Mouse (Mus musculus) testis, adult 2 months (tissue): Measurements from ENCODE around the gene Stt3a. TPM values are rescaled to one million over a fixed set of nuclear protein-coding genes. Genes with fewer than 3 reads are reported as not detected.

Experiments
- H3K27ac ChIP-seq: fragments of 200-500 bp; 2 replicates; pipeline ENCODE4 v1.5.1; 2012; ENCODE audit warnings: low read depth, low read length; ENCODE audit not compliant: control insufficient read depth, insufficient read depth
- H3K27me3 ChIP-seq: fragments of 200-500 bp; 2 replicates; pipeline ENCODE4 v1.6.1; 2012; ENCODE audit warnings: mild to moderate bottlenecking, low read length, moderate library complexity; ENCODE audit not compliant: control insufficient read depth, insufficient read depth
- H3K36me3 ChIP-seq: fragments of 200-500 bp; 2 replicates; pipeline ENCODE4 v1.6.1; 2012; ENCODE audit warnings: mild to moderate bottlenecking, low read length; ENCODE audit not compliant: control insufficient read depth, insufficient read depth
- H3K4me1 ChIP-seq: fragments of 200-500 bp; 2 replicates; pipeline ENCODE4 v1.6.1; 2012; ENCODE audit warnings: low read length; ENCODE audit not compliant: control insufficient read depth, insufficient read depth
- H3K4me3 ChIP-seq: fragments of 200-500 bp; 2 replicates; pipeline ENCODE4 v1.5.1; 2012; ENCODE audit warnings: low read depth, mild to moderate bottlenecking, low read length, moderate library complexity, mixed read lengths; ENCODE audit not compliant: control insufficient read depth
- CTCF ChIP-seq: fragments of 200-500 bp; IDR thresholded peaks from 2 replicates; pipeline ENCODE4 v1.5.1; 2012; ENCODE audit warnings: low read depth, mild to moderate bottlenecking, inconsistent platforms, low read length, moderate library complexity; ENCODE audit not compliant: control insufficient read depth, insufficient read depth, insufficient replicate concordance
- POLR2A ChIP-seq: fragments of 200-500 bp; IDR thresholded peaks from 2 replicates; pipeline ENCODE4 v1.6.1; 2012; ENCODE audit warnings: low read depth, mild to moderate bottlenecking, inconsistent platforms, low read length, moderate library complexity; ENCODE audit not compliant: control insufficient read depth
- polyA plus RNA-seq: library from polyadenylated mRNA; depleted of rRNA; stranded (reverse); fragments of >200 nt; gene quantifications from 2 replicates; pipeline ENCODE4 v1.2.3, GENCODE M21; 2012; rRNA removed

Stt3a gene
- polyA plus RNA-seq, 1 experiment, result 247 TPM

- H3K4me1 ChIP-seq, result no peaks in the 10 kb centered on the region
- H3K36me3 ChIP-seq, result no peaks in the 10 kb centered on the region
- no peak overlapping the region for H3K4me3 ChIP-seq
- H3K27ac ChIP-seq, result no peak overlapping the region
- H3K27me3 ChIP-seq, result no peaks in the 10 kb centered on the region
- TF ChIP-seq POLR2A (no peak), CTCF (no peak)
Measured at GRCm38 (mm10) chr9:36707304-36707703, 60.2 kb downstream of the Stt3a start.

GRCm38 (mm10) chr9:36705923-36706322 lies 61.6 kb downstream of the Stt3a start:
- Histone ChIP-seq H3K4me1 (no peaks in the 10 kb centered on the region), H3K27ac (no peak overlapping the region), H3K36me3 (no peaks in the 10 kb centered on the region), H3K27me3 (no peaks in the 10 kb centered on the region), H3K4me3 (no peak overlapping the region)
- TF ChIP-seq CTCF (no peak), POLR2A (no peak)

- no peaks in the 10 kb centered on the region for H3K4me1 ChIP-seq
- H3K27ac ChIP-seq, result no peak overlapping the region; the same call in 1 of the 2 replicates
- TF ChIP-seq CTCF (no peak), POLR2A (no peak)
- peak overlapping the region; percentile 87 for H3K4me3 ChIP-seq
- H3K27me3 ChIP-seq, result no peaks in the 10 kb centered on the region
- no peaks in the 10 kb centered on the region for H3K36me3 ChIP-seq
Measured at GRCm38 (mm10) chr9:36694276-36694675, 73.2 kb downstream of the Stt3a start.

- Histone ChIP-seq H3K36me3 (no peaks in the 10 kb centered on the region), H3K27me3 (no peaks in the 10 kb centered on the region), H3K4me1 (no peaks in the 10 kb centered on the region), H3K27ac (no peak within 1 kb of the TSS; the same call in 1 of the 2 replicates), H3K4me3 (peak within 1 kb of the TSS; percentile 87)
- no peak for TF ChIP-seq CTCF
- no peak for TF ChIP-seq POLR2A
Measured at GRCm38 (mm10) chr9:36692920-36693319, 74.6 kb downstream of the Stt3a start, which contains the start of gene Acrv1. Gene Acrv1, plus strand, starts transcription at chr9:36693220.

GRCm38 (mm10) chr9:36687329-36687728 lies 80.2 kb downstream of the Stt3a start:
- Histone ChIP-seq H3K27ac (no peak overlapping the region), H3K27me3 (no peaks in the 10 kb centered on the region), H3K36me3 (no peaks in the 10 kb centered on the region), H3K4me1 (no peaks in the 10 kb centered on the region), H3K4me3 (no peak overlapping the region)
- no peak for TF ChIP-seq POLR2A
- TF ChIP-seq CTCF, result peak; percentile 6; the same call in 1 of the 2 replicates

- H3K36me3 ChIP-seq, result no peaks in the 10 kb centered on the region
- no peaks in the 10 kb centered on the region for H3K4me1 ChIP-seq
- no peak overlapping the region for H3K27ac ChIP-seq
- H3K4me3 ChIP-seq, result no peak overlapping the region
- TF ChIP-seq CTCF, result no peak
- TF ChIP-seq POLR2A, result no peak
- no peaks in the 10 kb centered on the region for H3K27me3 ChIP-seq
Measured at GRCm38 (mm10) chr9:36681424-36681823, 86.1 kb downstream of the Stt3a start.

Other genes with a start within 250 kb of the Stt3a start
- not detected in 2 replicates for gene Gm5615, start 225.7 kb downstream of the Stt3a start, polyA plus RNA-seq
- gene Gm17689, start 185.0 kb downstream of the Stt3a start, polyA plus RNA-seq, result not detected in 2 replicates
- 0.37 TPM in 1 of 2 replicates, not detected in the other for gene A630095E13Rik, start 124.3 kb downstream of the Stt3a start, polyA plus RNA-seq
- 368 and 566 TPM in 2 replicates for gene Acrv1, start 74.5 kb downstream of the Stt3a start, polyA plus RNA-seq
- 6.6 and 7.2 TPM in 2 replicates for gene Chek1, start 40.6 kb downstream of the Stt3a start, polyA plus RNA-seq
- gene Ei24, start 29.7 kb upstream of the Stt3a start, polyA plus RNA-seq, result 13.9 and 19.8 TPM in 2 replicates
- gene Fez1, start 54.2 kb upstream of the Stt3a start, polyA plus RNA-seq, result 5.7 and 7.0 TPM in 2 replicates